Mouse (Mus musculus) thymus, adult 2 months (tissue): ENCODE measurements around the gene Alpk3. TPM values are rescaled to one million over a fixed set of nuclear protein-coding genes. Genes with fewer than 3 reads are reported as not detected.
A peak's percentile ranks its signal among the peaks of the same experiment; 100 is the strongest.
"Not testable (repeated sequence)": the region's sequence is repeated elsewhere in the genome, so short reads cannot be mapped to it uniquely, and the experiment has no call there.

Experiments used
- DNase-seq: peaks from one replicate; pipeline ENCODE4 v3.0.0; 2021
- H3K27ac ChIP-seq: fragments of 200-500 bp; 2 replicates; pipeline ENCODE4 v1.5.1; 2012; ENCODE audit warnings: low read length, control low read depth; ENCODE audit not compliant: control insufficient read depth, insufficient read depth
- H3K27me3 ChIP-seq: fragments of 200-500 bp; 2 replicates; pipeline ENCODE4 v1.6.1; 2012; ENCODE audit warnings: mild to moderate bottlenecking, low read length, moderate library complexity, mixed read lengths; ENCODE audit not compliant: control insufficient read depth, insufficient read depth
- H3K36me3 ChIP-seq: fragments of 200-500 bp; 2 replicates; pipeline ENCODE4 v1.6.1; 2012; ENCODE audit warnings: mild to moderate bottlenecking, low read length, moderate library complexity; ENCODE audit not compliant: control insufficient read depth, insufficient read depth
- H3K4me1 ChIP-seq: fragments of 200-500 bp; replicated peaks from 2 replicates; pipeline ENCODE4 v1.6.1; 2012; ENCODE audit warnings: low read length; ENCODE audit not compliant: control insufficient read depth, insufficient read depth
- H3K4me3 ChIP-seq: fragments of 200-500 bp; 2 replicates; pipeline ENCODE4 v1.5.1; 2012; ENCODE audit warnings: mild to moderate bottlenecking, low read length, control low read depth, moderate library complexity; ENCODE audit not compliant: control insufficient read depth, insufficient read depth
- CTCF ChIP-seq: fragments of 200-500 bp; IDR thresholded peaks from 2 replicates; pipeline ENCODE4 v1.5.1; 2012; ENCODE audit warnings: mild to moderate bottlenecking, control low read depth, low read length, moderate library complexity, borderline replicate concordance; ENCODE audit not compliant: control insufficient read depth, poor library complexity, insufficient read depth; ENCODE audit errors: extremely low read depth
- POLR2A ChIP-seq: fragments of 200-500 bp; IDR thresholded peaks from 2 replicates; pipeline ENCODE4 v1.6.1; 2012; ENCODE audit warnings: mild to moderate bottlenecking, low read length, control low read depth, moderate library complexity; ENCODE audit not compliant: control insufficient read depth, poor library complexity, insufficient read depth; ENCODE audit errors: extremely low read depth
- WGBS: fragments of 180-500 bp; shearing (Covaris S2); methylation state at CpG from one replicate; pipeline ENCODE4 v1.1.7; 2018; 5-methylcytosine and 5-hydroxymethylcytosine counted together
- polyA plus RNA-seq: library from polyadenylated mRNA; depleted of rRNA; stranded (reverse); fragments of >200 nt; gene quantifications from 2 replicates; pipeline ENCODE4 v1.2.3, GENCODE M21; 2012

The Alpk3 gene
- polyA plus RNA-seq, 1 experiment, result 1.4 TPM

DNA sequence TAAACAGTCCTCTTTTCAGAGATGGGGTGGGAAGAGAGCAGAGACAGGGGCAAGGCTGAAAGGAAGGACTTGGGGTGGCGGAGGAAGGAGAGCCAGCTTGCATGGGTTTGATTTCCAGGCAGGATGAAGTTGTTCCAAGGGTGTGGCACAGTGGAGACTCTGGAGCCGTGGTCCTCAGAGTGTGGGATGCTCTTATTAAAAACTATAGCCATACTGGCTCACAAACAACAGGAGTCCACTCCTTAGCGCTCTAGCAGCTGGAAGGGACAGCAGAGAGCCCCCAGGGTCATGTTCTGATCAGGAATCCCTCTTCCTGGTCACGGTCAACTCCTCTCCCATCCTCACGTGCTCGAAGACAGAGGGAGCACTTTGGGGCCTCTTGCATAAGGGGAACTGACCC is 76.0 kb downstream of the Alpk3 start:
- no peak overlapping the region for H3K4me3 ChIP-seq
- no peaks in the 10 kb centered on the region for H3K36me3 ChIP-seq
- H3K27me3 ChIP-seq, result no peaks in the 10 kb centered on the region
- no peak overlapping the region for H3K27ac ChIP-seq
- 88% methylated on average over 6 of the region's 6 CpGs for WGBS
- peaks cover 12% of the 10 kb centered on the region for H3K4me1 ChIP-seq
- no peak for DNase-seq
- TF ChIP-seq CTCF, result no peak
- TF ChIP-seq POLR2A, result no peak

DNA sequence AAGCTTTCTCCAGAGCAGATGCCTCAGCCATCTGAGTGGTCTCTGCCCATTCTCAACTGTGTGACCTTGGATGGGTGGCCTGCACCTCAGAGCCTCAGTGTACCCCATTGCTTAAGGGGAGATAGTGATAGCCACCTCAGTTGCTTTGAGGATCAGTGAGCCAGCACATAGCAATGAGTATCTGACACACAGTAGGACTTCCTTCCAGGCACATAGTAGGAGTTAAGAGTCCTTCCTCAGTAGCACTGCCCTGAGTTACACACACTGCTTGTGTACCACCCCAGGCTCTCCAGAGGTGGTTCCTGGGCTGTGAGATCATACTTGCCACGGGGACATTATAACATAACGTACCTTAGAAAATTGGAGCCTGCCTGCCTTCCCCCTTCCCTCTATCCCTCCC is 76.5 kb downstream of the Alpk3 start:
- no peak overlapping the region for H3K4me3 ChIP-seq
- TF ChIP-seq POLR2A (no peak), CTCF (no peak)
- DNase-seq, result no peak
- H3K27me3 ChIP-seq, result no peaks in the 10 kb centered on the region
- WGBS, result 74% methylated on average over 2 of the region's 2 CpGs
- H3K27ac ChIP-seq, result no peak overlapping the region
- peaks cover 12% of the 10 kb centered on the region for H3K4me1 ChIP-seq
- no peaks in the 10 kb centered on the region for H3K36me3 ChIP-seq

GRCm38 (mm10) chr7:81134614-81135067 is 77.2 kb downstream of the Alpk3 start:
- Histone ChIP-seq H3K27ac (no peak overlapping the region), H3K4me3 (peak overlapping the region; percentile 31), H3K27me3 (no peaks in the 10 kb centered on the region), H3K36me3 (no peaks in the 10 kb centered on the region), H3K4me1 (peaks cover 8% of the 10 kb centered on the region)
- 4% methylated on average over 9 of the region's 9 CpGs for WGBS
- DNase-seq, result peak; percentile 52
- TF ChIP-seq CTCF (no peak), POLR2A (no peak)

DNA sequence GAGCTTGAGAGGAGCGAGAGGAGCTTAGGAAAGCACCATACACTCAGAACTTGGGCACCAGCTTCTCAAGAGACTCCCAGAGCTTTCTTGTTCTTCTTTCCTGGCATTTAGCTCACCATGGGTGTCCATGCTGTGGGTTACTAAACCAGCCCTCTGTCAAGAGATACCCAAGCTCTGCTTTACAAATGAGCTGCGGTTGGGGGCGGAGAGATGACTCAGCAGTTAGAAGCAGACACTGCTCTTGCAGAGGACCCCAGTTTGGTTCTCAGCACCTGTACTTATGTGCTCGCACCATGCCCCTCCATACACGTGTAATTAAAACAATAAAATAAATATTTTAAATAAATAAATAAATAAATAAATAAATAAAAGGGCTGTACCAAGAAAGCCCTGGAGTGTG is 79.9 kb downstream of the Alpk3 start:
- Histone ChIP-seq H3K27me3 (no peaks in the 10 kb centered on the region), H3K4me3 (no peak overlapping the region), H3K4me1 (peaks cover 7% of the 10 kb centered on the region), H3K27ac (no peak overlapping the region), H3K36me3 (no peaks in the 10 kb centered on the region)
- DNase-seq, result no peak
- TF ChIP-seq POLR2A (no peak), CTCF (no peak)
- 92% methylated on average over 5 of the region's 5 CpGs for WGBS

DNA sequence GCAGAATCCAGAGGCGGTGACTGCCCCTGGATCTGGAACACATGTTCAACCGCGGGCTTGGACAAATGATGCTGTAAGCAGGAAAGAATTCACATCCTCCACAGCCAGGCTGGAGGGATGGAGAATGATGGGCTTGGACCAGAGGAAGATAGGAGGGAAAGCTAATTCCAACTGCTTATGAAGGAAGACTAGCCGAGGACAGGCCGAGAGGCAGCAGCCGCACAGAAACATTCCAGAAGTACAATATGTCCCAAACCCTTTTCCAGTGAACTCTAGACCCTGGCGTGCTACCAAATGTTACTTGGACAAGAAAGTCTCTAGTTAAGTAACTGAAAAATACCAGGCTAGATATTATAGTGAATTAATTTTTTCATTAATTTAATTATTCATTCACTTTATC is 81.7 kb downstream of the Alpk3 start:
- 90% methylated on average over 7 of the region's 7 CpGs for WGBS
- Histone ChIP-seq H3K4me1 (peaks cover 7% of the 10 kb centered on the region), H3K4me3 (no peak overlapping the region), H3K36me3 (no peaks in the 10 kb centered on the region), H3K27ac (no peak overlapping the region), H3K27me3 (no peaks in the 10 kb centered on the region)
- TF ChIP-seq POLR2A, result no peak
- TF ChIP-seq CTCF, result no peak
- DNase-seq, result no peak

DNA sequence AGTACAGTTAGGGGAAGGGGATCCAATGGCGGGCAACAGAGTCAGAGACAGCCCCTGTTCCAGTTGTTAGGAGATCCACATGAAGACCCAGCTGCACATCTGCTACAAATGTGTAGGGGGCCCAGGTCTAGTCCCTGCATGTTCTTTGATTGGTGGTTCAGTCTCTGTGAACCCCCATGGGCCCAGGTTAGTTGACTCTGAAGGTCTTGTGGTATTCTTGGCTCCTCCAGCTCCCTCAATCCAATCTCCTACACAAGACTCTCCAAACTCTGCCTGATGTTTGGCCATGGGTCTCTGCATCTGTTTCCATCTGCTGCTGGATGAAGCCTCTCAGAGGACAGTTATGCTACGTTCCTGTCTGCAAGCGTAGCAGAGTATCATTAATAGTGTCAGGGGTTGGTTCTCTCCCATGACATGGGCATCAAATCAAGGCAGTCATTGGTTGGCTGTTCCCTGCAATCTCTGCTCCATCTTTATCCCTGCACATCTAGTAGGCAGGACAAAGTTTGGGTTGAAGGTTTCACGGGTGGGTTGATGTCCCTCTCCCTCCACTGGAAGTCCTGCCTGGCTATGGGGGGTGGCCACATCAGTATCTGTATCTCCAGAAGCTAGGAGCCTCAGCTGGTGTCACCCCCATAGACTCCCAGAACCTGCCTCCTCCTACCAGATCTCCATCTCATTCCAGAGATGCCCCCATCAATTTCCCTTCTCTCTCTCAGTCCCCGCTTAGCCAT is 82.4 kb downstream of the Alpk3 start:
- Histone ChIP-seq H3K36me3 (no peaks in the 10 kb centered on the region), H3K27me3 (no peaks in the 10 kb centered on the region), H3K27ac (no peak overlapping the region), H3K4me3 (no peak overlapping the region), H3K4me1 (peaks cover under 1% of the 10 kb centered on the region; the same call in 1 of the 2 replicates)
- no peak for TF ChIP-seq POLR2A
- TF ChIP-seq CTCF, result no peak
- 93% methylated on average over 5 of the region's 5 CpGs for WGBS
- DNase-seq, result no peak

- no peak overlapping the region for H3K27ac ChIP-seq
- no peaks in the 10 kb centered on the region for H3K36me3 ChIP-seq
- no peaks in the 10 kb centered on the region for H3K4me1 ChIP-seq
- TF ChIP-seq POLR2A (no peak), CTCF (no peak)
- H3K27me3 ChIP-seq, result no peaks in the 10 kb centered on the region
- WGBS, result 89% methylated on average over 1 of the region's 1 CpGs
- H3K4me3 ChIP-seq, result no peak overlapping the region
- no peak for DNase-seq
These were observed 84.1 kb downstream of the Alpk3 start for GRCm38 (mm10) chr7:81141541-81141940.

DNA sequence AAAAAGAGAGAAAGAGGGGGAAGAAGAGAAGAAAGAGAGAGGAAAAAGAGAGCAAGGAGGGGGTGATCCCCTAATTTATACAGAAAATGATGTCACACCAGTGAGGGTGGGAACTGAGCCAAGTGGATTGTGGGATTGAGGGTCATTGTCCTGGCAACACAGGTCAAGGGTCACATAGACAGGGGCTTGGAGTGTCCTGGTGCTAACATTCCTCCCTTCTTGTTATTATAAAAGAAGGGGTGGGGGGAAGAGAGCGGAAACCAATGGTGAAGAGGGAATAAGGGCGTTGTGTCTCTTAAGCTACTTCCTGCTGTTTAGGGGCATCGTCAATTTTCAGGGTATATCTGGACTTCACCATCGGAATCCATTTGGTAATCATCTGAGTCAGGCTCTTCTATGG is 85.7 kb downstream of the Alpk3 start:
- H3K4me3 ChIP-seq, DNase-seq, H3K27ac ChIP-seq, H3K27me3 ChIP-seq, H3K4me1 ChIP-seq, H3K36me3 ChIP-seq: not testable (repeated sequence)
- 92% methylated on average over 4 of the region's 4 CpGs for WGBS
